Mouse (Mus musculus) lung, embryonic 15.5 days (tissue): ENCODE results near the gene Prex1. TPM values are rescaled to one million over a fixed set of nuclear protein-coding genes. Genes with fewer than 3 reads are reported as not detected.

Experiments used
- ATAC-seq: fragments of 200-750 bp; cut with Nextera tagmentation; 2 replicates; pipeline ENCODE4 v1.8.0; 2017; ENCODE audit warnings: moderate number of reproducible peaks, borderline replicate concordance; ENCODE audit not compliant: low FRiP score, low TSS enrichment; ENCODE audit errors: extremely low read depth
- H3K27ac ChIP-seq: fragments of 300-500 bp; sonication (generic); 2 replicates; pipeline ENCODE4 v1.5.1; 2015; ENCODE audit warnings: moderate library complexity, mild to moderate bottlenecking, inconsistent platforms
- H3K27me3 ChIP-seq: fragments of 300-500 bp; sonication (generic); 2 replicates; pipeline ENCODE4 v1.6.1; 2015; ENCODE audit warnings: inconsistent platforms
- H3K36me3 ChIP-seq: fragments of 300-500 bp; sonication (generic); 2 replicates; pipeline ENCODE4 v1.6.1; 2015; ENCODE audit warnings: inconsistent platforms
- H3K4me1 ChIP-seq: fragments of 300-500 bp; sonication (generic); 2 replicates; pipeline ENCODE4 v1.6.1; 2015; ENCODE audit warnings: inconsistent platforms
- H3K4me2 ChIP-seq: fragments of 300-500 bp; sonication (generic); 2 replicates; pipeline ENCODE4 v1.6.1; 2015; ENCODE audit warnings: inconsistent platforms, mild to moderate bottlenecking, moderate library complexity
- H3K4me3 ChIP-seq: fragments of 300-500 bp; sonication (generic); 2 replicates; pipeline ENCODE4 v1.5.1; 2015; ENCODE audit warnings: mild to moderate bottlenecking, inconsistent platforms
- H3K9ac ChIP-seq: fragments of 300-500 bp; sonication (generic); 2 replicates; pipeline ENCODE4 v1.6.1; 2015; ENCODE audit warnings: inconsistent platforms
- H3K9me3 ChIP-seq: fragments of 300-500 bp; sonication (generic); 2 replicates; pipeline ENCODE4 v1.6.1; 2016; ENCODE audit warnings: inconsistent platforms
- WGBS: fragments of 180-500 bp; shearing (Covaris S2); methylation state at CpG from one replicate; pipeline ENCODE4 v1.1.7; 2015; 5-methylcytosine and 5-hydroxymethylcytosine counted together
- polyA plus RNA-seq: library from polyadenylated mRNA; unstranded; fragments of >200 nt; fragmentation: Nextera tagmentation; extraction: Ambion mirVana; gene quantifications from 2 replicates; pipeline ENCODE4 v1.2.1, GENCODE M21; 2015

The Prex1 gene
- polyA plus RNA-seq, 1 experiment from 2014 or later = 10.6 TPM

- Histone ChIP-seq H3K4me1 (0 out of 2 replicates have a peak, but pooled peaks cover 4% of the 10 kb centered on the region), H3K9ac (no peak overlapping the region), H3K27me3 (no peaks in the 10 kb centered on the region), H3K27ac (0 out of 2 replicates have a peak overlapping the region, but pooled peaks have one; percentile 74), H3K36me3 (no peaks in the 10 kb centered on the region), H3K4me3 (no peak overlapping the region), H3K4me2 (no peak overlapping the region), H3K9me3 (no peaks in the 10 kb centered on the region)
- 88% methylated on average over 5 of the region's 5 CpGs for WGBS
- ATAC-seq = no peak
These were observed 73.9 kb downstream of the Prex1 start for GRCm38 (mm10) chr2:166639750-166640149.

DNA sequence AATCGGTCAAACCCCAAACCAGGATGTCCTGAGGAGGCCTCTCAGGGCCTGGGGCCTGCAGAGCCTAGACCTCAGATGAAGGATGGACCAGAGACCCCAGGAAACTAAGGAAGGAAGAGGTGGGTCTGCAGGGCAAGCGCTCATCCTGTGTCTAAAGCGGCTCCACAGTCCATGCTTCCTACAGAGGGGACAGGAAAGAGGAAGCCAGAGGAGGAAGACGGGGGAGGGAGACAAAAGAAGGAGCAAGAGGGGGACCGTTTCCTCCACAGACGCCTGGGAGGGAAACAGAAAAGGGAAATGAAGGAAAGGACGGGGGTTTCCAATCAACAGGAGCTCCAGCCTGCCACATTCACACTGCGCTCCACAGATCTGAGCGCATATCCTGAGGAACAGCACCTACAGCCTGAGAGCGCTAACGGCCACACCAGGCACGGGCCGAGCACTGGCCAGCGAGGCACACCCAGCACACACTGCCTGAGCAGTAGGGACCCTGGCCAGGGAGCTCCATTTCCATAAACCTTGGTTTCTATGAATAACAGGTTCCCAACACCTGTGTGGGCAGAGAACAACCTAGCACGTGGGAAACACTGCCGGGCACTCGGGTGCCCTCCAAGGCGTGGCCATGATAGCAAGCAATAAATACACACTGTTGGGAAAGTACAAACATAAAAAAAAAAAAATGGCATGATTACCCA lies 74.5 kb downstream of the Prex1 start:
- Histone ChIP-seq H3K9ac (no peak overlapping the region), H3K4me2 (no peak overlapping the region), H3K27ac (peak overlapping the region; percentile 74), H3K27me3 (no peaks in the 10 kb centered on the region), H3K9me3 (no peaks in the 10 kb centered on the region), H3K36me3 (no peaks in the 10 kb centered on the region), H3K4me1 (0 out of 2 replicates have a peak, but pooled peaks cover 4% of the 10 kb centered on the region), H3K4me3 (no peak overlapping the region)
- 0 out of 2 replicates have a peak, but pooled peaks have one; percentile 65 for ATAC-seq
- 64% methylated on average over 18 of the region's 18 CpGs for WGBS

- no peaks in the 10 kb centered on the region for H3K9me3 ChIP-seq
- no peak overlapping the region for H3K4me2 ChIP-seq
- H3K4me3 ChIP-seq = no peak overlapping the region
- WGBS = 65% methylated on average over 13 of the region's 13 CpGs
- H3K27me3 ChIP-seq = no peaks in the 10 kb centered on the region
- H3K27ac ChIP-seq = peak overlapping the region; percentile 44
- no peaks in the 10 kb centered on the region for H3K36me3 ChIP-seq
- ATAC-seq = no peak
- H3K4me1 ChIP-seq = 0 out of 2 replicates have a peak, but pooled peaks cover 4% of the 10 kb centered on the region
- H3K9ac ChIP-seq = no peak overlapping the region
These were observed 75.4 kb downstream of the Prex1 start for GRCm38 (mm10) chr2:166638079-166638800.

DNA sequence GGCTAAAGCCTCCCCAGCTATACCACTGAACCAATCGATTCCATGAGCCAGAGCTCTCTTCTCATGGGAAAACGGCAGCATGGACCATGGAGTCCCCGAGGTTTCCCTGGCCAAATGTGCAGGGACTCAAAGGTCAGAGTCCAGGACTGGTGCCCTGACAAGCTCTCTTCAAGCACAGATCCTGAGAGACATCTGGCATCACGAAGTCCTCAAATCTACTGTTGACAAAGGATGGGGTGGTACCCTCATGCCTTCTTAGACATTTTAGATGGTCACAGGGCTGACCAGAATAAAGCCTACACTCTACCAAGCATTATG lies 76.0 kb downstream of the Prex1 start:
- ATAC-seq = no peak
- no peaks in the 10 kb centered on the region for H3K9me3 ChIP-seq
- H3K27ac ChIP-seq = no peak overlapping the region
- no peaks in the 10 kb centered on the region for H3K36me3 ChIP-seq
- no peaks in the 10 kb centered on the region for H3K27me3 ChIP-seq
- no peak overlapping the region for H3K4me2 ChIP-seq
- 80% methylated on average over 4 of the region's 4 CpGs for WGBS
- no peak overlapping the region for H3K9ac ChIP-seq
- H3K4me3 ChIP-seq = no peak overlapping the region
- 0 out of 2 replicates have a peak, but pooled peaks cover 4% of the 10 kb centered on the region for H3K4me1 ChIP-seq

DNA sequence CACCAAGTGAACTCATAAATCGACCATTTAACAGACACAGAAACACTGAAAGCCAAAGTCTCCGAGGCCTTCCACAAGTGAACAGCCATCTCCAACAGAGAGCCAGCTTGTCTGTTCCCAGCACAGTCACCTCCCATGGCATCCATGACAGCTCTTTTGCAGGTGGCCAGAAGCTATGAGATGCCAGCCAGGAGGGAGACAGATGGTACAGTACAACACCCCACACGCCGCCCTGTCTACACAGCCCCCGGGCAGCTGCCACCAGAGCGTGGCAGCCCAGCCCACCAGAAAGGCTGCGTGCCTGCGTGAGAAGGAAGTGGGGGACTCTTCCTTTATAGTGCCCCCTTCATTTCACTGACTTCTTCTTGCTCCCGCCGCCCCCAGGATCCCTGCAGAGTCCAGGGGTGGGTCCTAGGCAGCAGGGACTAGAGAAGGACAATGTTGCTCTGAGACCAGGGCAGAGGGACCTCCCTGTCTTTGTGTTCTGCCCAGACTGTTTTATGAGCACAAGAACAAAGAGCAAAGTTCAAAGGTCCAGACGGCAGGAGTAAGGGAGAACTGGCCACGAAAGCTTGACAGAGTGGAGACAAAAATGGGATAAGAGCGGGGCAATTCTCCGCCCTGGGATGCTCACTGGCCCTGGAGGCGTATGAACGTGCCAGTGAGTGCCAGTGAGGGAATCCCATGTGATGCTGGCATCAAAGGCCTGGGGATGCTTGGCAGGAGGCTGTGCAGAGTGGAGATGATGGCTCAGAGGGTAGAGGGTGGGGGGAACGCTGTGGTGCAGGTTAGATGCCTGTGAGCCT lies 76.6 kb downstream of the Prex1 start:
- WGBS = 80% methylated on average over 17 of the region's 17 CpGs
- H3K27ac ChIP-seq = no peak overlapping the region
- 0 out of 2 replicates have a peak, but pooled peaks cover 4% of the 10 kb centered on the region for H3K4me1 ChIP-seq
- no peaks in the 10 kb centered on the region for H3K9me3 ChIP-seq
- ATAC-seq = no peak
- no peak overlapping the region for H3K4me3 ChIP-seq
- no peaks in the 10 kb centered on the region for H3K36me3 ChIP-seq
- H3K27me3 ChIP-seq = no peaks in the 10 kb centered on the region
- H3K9ac ChIP-seq = no peak overlapping the region
- no peak overlapping the region for H3K4me2 ChIP-seq

GRCm38 (mm10) chr2:166635521-166635920 lies 78.1 kb downstream of the Prex1 start:
- H3K9ac ChIP-seq = no peak overlapping the region
- no peaks in the 10 kb centered on the region for H3K9me3 ChIP-seq
- WGBS = 81% methylated on average over 10 of the region's 10 CpGs
- H3K27me3 ChIP-seq = no peaks in the 10 kb centered on the region
- no peaks in the 10 kb centered on the region for H3K36me3 ChIP-seq
- no peak for ATAC-seq
- no peak overlapping the region for H3K4me2 ChIP-seq
- 0 out of 2 replicates have a peak, but pooled peaks cover 4% of the 10 kb centered on the region for H3K4me1 ChIP-seq
- H3K27ac ChIP-seq = no peak overlapping the region
- H3K4me3 ChIP-seq = no peak overlapping the region

DNA sequence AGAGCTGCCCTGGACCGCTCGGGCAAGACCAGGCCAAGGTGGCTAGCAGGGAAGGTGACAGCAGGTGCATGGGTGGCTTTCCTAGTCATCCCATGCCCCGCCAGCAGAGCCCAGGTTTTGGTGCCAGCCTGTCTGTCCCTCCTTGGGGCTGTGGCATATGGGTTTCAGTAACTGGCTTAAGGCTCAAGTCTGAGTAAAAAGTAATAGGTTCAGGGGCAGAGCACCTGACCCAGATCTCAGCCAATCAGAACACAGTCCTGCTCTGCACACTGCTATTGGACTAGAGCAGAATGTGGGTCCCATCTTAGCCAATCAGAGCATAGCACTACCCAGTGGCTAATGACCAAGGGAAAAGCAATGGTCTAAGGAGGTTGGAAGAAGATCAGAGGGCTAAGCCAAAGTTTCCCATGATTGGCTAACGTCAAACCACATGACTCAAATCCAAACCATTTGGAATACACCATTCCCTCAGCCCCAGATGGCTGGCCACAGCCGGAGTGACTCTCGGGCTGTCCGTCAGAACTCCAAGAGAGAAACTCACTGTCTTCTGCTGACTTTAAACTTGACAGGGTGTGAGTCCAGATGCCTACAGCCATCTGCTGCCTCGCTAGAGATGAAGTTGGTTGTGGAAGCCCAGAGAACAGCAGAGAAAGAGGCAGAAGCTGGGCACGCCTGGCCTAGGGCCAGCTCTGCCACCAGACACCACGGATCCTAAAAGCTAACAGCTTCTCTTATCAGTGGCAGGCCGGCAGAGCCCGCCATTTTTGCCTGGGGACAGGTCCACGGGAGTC lies 80.9 kb downstream of the Prex1 start:
- Histone ChIP-seq H3K4me2 (no peak overlapping the region), H3K27me3 (no peaks in the 10 kb centered on the region), H3K4me1 (no peaks in the 10 kb centered on the region), H3K9me3 (no peaks in the 10 kb centered on the region), H3K36me3 (no peaks in the 10 kb centered on the region), H3K9ac (no peak overlapping the region), H3K27ac (no peak overlapping the region), H3K4me3 (no peak overlapping the region)
- 71% methylated on average over 13 of the region's 13 CpGs for WGBS
- no peak for ATAC-seq

DNA sequence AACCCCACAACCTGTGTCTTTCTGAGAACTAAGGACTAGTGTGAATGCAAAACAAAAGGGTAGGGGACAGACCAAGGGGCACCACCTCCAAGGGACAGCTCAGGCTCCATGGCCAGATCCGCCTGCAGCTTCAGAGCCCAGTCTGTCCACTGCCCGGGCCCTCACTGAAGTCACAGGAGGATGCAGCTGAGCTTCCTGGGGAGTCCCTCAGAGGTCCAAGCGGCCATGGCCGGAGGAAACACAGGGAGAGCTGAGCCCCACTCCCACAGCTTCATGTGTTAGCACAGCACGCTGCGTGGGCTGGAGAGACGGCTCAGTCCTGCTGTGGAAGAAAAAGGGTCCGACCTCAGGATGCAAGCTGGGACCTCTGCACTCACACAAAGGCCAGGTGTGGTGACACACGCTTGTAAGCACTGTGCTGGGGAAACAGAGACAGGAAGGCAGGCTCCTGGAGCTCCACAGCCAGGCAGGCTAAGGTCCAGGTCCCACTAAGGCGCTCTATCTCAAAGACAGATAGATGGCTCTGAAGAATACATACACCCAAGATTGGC lies 81.9 kb downstream of the Prex1 start:
- Histone ChIP-seq H3K27me3 (no peaks in the 10 kb centered on the region), H3K4me3 (no peak overlapping the region), H3K36me3 (no peaks in the 10 kb centered on the region)

GRCm38 (mm10) chr2:166631189-166631588 lies 82.4 kb downstream of the Prex1 start:
- H3K4me1 ChIP-seq = no peaks in the 10 kb centered on the region
- H3K9me3 ChIP-seq = no peaks in the 10 kb centered on the region
- H3K27ac ChIP-seq = no peak overlapping the region
- ATAC-seq = no peak
- no peaks in the 10 kb centered on the region for H3K36me3 ChIP-seq
- no peak overlapping the region for H3K9ac ChIP-seq
- no peak overlapping the region for H3K4me2 ChIP-seq
- 88% methylated on average over 5 of the region's 5 CpGs for WGBS
- H3K27me3 ChIP-seq = no peaks in the 10 kb centered on the region
- H3K4me3 ChIP-seq = no peak overlapping the region

More for the DNA sequence above, 81.9 kb downstream of the Prex1 start:
- Histone ChIP-seq H3K9ac (no peak overlapping the region), H3K4me2 (no peak overlapping the region), H3K4me1 (no peaks in the 10 kb centered on the region), H3K27ac (no peak overlapping the region), H3K9me3 (no peaks in the 10 kb centered on the region)
- no peak for ATAC-seq
- 77% methylated on average over 10 of the region's 10 CpGs for WGBS

DNA sequence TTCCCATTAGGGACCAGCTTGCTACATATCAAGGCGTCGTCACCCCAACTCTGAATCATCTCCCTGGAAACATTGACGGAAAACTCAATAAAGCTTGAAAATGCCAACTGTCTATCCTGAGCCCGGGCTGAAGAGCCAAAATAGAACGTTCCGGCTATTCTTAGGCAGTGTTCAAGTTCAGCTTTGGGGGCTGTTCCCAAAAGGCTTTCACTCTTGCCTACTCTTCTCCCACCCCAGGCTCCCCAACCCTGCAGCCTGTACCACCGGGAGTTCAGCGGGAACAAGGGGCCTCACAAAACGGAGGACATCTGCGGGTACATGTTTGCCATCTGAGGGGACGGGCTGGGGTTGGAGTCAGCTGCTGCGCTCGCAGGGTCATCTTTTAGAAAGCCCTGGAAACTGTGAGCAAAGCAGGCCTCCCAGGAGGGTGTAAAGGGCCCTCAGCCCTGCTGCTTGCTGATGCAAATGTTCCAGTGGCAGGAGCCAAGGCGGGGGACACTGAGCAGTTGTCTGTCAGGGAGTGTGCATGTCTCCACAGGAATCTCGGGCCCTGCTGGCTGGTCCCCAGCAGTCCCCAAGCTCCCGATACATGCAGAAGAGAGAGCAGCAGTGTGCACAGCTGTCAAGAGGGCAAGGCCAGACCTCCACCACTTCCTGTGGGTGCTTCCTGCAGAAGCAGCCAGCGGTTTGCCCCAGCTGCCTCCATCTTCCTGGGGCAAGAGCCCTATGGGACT lies 83.5 kb downstream of the Prex1 start:
- no peak overlapping the region for H3K4me2 ChIP-seq
- no peak overlapping the region for H3K9ac ChIP-seq
- no peak overlapping the region for H3K27ac ChIP-seq
- H3K36me3 ChIP-seq = no peaks in the 10 kb centered on the region
- H3K4me3 ChIP-seq = no peak overlapping the region
- no peaks in the 10 kb centered on the region for H3K27me3 ChIP-seq
- ATAC-seq = no peak
- no peaks in the 10 kb centered on the region for H3K9me3 ChIP-seq
- 77% methylated on average over 17 of the region's 17 CpGs for WGBS
- no peaks in the 10 kb centered on the region for H3K4me1 ChIP-seq
